Mouse (Mus musculus): ENCODE results near the gene Birc5. TPM values are rescaled to one million over a fixed set of nuclear protein-coding genes. Genes with fewer than 3 reads are reported as not detected.

The Birc5 gene
- total RNA-seq, 4 experiments from 2014 or later = 0.25 to 0.87 (median 0.67) TPM

DNA sequence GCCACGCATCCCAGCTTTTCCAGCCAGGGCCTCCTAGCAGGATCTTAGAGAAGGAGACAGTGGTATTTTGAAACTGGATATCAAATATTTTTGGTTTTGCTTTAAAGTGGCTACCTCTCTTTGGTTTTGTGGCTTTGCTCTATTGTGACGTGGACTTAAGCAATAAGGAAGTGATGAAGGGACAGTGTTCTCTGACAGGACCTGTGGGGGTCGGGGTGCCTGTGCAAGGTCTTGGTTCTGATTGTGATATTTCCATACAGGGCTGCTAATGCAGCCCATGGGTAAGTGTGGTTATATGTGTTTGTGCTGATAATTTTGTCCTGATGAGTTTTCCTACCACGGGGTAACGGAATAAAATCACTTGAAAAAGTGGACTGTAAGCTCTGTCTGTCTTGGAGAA lies 6.3 kb downstream of the Birc5 start:
- DNase-seq (ENCODE audit: low spot score) = no peak

DNA sequence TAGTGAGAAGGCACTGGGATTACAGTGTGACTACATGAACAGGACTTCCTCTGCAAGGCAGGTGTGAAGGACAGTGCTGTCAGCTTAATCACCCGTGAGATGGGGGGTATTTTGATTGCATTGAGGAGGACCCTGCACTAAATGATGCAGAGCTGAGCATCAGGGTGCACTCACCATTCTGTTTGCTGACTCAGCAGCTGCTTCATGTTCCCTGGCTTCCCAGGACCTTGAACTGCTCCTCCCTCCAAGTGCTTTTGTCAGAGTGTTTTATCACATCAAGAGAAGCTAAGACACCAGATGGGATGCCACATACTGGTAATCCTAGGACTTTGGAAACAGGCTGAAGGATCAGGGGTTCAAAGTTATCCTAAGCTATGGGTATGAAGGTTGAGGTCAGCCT lies 6.9 kb downstream of the Birc5 start:
- DNase-seq (ENCODE audit: low spot score) = no peak

DNA sequence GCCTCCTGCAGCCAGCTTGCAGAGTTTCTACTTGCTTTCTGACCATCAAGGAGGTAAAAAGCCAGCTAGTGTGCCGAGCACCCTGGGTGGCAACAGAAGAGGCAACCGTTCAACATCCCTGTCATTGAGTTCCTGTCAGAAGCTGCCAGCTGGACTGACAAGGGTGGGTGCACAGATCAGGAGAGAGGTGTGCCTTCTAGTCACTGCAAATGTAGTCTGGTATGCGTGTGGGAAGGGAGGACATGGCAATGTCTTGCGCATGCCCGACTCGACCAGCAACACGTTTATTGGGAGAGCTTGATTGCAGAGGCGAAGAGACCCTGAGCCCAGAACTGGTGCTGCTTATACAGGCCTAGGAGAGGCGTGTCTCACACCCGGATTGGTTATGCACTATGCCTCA lies 8.4 kb downstream of the Birc5 start:
- no peak for DNase-seq (ENCODE audit: low spot score)

DNA sequence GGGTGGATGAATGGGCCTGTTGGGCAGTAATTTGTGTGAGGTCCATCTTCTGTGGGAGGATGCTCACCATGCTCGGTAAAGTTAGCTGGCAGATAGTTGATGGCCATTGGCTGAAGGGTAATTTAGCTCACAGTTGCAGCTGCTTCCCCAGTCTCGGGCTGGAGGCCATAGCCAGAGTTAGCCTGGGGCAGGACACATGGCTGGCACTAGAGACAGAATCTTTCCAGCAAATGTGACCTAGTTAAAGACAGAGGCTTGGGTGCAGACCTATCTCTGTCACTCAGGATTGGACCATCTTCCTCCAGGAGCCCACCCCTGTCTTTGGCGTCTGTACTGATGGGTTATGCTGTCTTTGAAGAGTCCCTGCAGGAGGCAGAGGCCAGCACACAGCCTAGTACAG lies 9.3 kb downstream of the Birc5 start:
- DNase-seq (ENCODE audit: low spot score) = no peak

DNA sequence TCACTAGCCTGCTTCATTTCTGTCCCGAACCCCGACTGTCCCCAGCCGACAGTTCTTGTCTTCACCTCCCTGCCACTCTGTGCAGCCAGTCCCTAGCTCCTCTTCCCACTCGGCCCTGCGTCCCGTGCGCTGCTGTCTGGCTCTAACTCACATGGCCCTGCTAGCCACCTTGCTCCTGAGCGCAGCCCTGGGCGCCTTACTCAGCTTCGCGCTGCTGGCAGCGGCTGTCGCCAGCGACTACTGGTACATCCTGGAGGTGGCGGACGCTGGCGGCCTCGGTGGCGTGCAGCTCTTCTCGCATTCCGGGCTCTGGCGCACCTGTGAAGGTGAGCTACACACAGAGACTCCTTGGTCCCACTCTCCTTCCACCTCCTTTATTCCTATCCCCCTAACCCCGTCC lies 11.6 kb downstream of the Birc5 start, which contains the start of gene Tmem235:
Gene Tmem235, plus strand, starts transcription at position 152 of the 400 bp plus-strand sequence.
- no peak for DNase-seq (ENCODE audit: low spot score)

DNA sequence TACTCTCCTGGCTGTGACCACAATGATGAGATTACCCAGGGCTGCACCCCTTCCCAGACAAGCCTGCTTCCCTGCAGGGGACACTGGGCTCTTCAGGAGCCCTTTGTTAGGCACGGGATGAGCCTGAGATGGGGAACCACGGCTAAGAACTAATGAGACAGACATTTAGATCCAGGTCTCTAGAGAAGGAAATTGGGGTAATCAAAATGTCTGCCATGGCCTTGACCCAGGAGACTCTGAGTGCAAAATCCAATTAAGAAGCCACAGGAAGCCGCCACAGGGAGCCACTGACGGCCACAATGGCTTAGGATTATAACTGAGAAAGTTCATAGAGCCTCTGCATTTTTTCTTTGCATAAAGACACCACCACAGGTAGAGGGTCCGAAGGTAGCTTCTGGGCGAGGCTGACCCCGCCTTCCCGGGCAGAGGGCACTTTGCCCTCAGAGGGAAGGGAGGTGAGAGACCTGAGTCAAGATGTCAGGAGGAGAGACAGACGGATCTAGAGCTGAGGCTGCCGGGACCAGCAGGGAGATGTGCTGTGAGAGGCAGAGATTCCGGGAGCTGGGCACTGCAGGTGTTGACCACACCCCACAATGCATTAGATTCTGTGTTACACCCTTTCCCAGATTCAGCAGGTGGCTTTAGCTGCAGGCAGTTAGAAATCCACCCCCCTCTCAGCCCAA lies 14.3 kb downstream of the Birc5 start:
- no peak for DNase-seq (ENCODE audit: low spot score)

DNA sequence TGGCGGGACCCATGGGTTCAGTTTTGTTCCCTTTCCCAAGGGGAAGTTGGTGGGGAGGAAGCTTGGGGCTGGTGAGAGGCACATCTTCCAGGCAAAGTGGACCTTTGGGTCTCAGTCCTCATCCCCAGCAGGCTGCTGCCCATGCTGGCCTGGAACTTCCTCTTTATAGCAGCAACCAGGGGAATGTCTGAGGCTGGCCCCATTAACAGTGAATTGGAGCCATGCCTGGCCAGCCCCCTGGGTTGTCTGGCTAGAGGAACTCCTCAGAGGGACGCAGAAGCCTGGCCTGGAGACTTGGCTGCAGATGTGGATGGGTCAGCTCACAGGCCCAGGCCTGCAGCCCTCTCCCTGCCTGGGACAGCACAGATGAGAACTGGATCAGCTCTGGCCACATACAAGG lies 15.8 kb downstream of the Birc5 start:
- no peak for DNase-seq (ENCODE audit: low spot score)

DNA sequence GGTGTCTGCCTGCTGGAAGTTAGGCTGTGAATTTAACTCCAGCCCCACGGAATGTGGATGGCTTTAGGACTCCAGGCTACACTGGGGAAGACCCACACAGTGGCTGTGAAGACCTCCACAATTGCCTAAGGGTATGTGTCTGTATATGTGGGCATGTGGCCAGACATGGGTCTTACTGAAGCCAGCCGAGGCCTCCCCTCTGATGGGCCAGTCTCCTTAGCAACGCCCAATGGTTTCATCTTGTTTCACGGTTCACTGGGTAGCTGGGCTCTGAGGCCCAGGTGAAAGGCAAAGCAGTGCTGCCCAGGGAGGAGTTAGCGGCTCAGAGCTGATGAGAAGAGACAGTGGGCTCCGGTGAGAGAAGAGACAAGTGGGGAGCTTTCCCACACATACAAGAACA lies 16.9 kb downstream of the Birc5 start:
- no peak for DNase-seq (ENCODE audit: low spot score)

DNA sequence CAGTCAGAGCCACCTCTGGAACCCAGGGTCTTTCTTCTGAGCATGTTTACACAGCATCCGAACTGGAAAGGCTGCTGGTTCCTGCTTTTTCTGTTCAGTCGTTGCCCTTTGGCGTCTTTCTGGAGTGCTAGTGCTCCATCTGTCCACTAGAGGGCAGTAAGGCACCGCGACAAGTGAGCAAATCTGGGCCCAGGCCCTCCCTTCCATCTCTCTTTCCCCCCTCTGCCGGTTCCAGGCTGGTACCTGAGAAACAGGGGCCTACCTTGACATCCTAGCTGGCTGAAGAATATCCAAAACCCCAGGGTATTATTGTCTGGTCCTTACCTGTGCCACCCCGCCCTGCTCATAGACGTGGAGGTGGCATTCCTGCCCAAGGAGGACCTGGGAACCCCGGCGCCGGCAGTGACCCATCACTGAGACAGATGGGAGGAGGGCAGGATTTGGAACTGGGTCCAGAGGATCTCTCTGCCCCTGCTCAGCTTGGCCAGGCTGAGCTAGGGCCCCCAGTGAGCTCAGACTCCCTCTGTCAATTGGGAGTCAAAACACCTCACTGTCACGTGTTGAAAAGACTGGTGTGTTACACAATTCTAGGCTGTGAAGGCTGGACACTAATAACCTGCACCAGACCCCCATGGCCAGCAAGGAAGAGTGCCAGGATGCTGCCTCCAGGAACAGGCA lies 21.8 kb downstream of the Birc5 start:
- peak; percentile 72 for DNase-seq (ENCODE audit: low spot score)

DNA sequence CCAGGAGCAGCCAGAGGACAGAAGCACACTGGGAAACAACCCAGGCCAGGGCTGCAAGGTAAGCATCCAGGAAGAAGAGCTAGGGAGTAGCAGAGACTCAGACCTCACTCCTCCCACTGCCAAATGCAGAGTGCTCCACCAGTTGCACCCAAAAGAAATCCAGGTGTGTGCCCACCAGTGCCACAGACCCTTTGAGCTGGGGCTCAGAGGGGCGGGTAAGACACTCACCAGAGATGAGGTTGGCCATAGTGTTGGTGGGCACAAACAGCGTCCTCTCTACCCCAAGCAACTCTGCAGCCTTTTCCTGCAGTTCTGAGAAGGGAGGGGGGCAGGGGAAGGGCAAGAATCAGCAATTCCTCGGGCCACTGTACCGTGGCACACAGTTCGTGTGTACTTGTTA lies 22.3 kb downstream of the Birc5 start:
- no peak for DNase-seq (ENCODE audit: low spot score)

DNA sequence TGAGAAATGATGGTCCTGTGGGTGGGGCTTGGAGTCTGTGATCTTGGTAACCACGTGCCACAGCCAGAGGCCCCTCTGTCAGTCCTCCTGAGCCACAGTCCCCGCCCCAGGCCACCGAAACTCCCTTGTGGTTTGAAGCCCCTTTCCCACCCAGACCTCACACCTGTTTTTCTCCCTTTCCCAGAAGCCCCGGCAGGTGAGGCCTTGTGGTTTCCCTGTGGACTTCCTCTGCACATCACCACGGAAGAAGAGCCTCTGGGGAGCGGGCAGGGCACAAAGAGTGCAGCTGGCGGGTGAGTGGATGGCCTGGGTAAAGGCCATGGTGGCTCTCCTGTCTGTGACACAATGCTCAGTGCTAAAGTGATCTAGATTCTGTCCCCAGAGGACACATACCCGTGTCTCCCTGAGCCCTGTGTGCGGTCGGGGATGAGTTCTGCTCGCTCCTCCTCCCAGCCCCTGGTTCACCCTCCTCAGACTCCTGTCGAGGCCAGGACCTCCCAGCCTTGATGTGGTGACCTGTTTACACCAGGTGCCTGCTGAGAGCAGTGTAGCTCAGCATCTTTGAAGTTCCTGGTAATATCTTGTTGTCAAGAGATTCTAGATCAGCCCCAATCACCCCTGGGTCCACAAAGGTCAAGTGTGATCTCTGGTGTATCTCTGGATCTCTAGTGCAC lies 23.0 kb downstream of the Birc5 start:
- DNase-seq (ENCODE audit: low spot score) = no peak

DNA sequence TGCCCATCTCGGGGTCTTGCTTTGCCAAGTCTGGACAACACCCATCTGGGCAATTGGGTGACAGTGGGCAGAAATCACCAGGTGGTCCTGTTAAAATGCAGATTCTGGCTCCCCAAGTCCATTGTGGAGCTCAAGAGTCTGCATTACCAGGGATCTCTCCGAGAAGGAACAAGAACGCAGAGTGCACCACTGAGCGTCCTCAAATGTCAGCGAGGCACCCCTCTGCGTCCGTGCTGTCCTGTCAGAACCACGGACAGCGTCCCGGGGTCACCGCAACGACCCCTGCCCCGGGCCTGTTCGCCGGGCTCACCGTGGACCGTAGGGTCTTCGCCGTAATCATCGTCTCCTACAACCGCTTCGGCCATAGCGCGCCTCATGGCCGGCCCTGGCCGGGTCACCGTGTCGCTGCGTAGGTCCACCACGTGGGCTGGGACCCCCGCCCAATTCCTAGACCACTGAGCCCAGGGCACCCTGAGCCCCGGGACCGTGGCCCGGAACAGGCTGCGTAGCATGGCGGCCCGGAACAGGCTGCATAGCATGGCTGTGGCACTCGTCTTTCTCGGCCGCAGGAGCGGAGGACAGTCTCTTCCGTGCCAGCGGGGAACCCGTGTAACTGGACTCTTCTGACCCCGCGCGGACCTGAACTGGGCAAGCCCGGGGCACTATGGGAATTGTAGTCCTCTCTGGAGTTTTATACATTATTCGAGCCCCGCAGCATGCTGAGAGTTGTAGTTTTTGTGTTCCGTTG lies 24.0 kb downstream of the Birc5 start, which contains the start of gene Tha1:
Gene Tha1, minus strand, starts transcription at position 621 of the 748 bp plus-strand sequence.
- peak; percentile 76 for DNase-seq (ENCODE audit: low spot score)

DNA sequence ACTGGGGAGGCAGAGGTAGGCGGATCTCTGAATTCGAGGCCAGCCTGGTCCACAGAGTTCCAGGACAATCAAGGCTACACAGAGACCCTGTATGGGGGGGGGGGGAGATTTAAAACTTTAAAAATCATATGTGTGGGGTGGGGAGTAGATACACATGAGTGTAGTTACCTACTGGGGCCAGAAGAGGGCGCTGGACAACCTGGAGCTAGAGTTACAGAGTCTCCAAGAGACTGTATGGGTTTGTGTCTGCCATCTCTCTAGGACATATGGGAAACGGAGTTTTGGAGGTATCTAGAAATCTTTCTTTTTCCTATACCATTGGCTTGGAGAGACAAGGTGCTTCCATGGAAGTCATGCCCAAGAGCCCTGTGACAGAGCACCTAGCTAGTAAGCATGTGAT lies 25.4 kb downstream of the Birc5 start:
- DNase-seq (ENCODE audit: low spot score) = no peak

DNA sequence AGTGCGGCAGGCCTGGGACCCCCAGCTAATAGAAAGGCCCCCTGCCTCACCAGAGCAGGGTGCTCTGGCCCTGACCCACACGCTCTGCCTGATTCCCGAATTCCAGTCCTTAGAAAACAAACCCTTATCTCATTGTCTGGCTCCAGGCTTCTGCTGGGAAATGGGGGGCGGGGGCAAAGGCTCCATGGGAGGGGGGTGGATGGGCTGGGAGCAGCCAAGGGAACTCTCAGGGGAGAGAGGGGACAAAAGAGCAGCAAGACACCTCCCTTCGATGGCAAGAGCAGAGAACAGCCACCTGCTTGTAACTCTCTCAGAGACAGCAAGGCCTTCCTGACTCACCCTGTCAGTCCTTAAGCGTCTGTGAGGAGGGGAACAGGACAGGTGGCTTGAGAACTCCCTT lies 26.6 kb downstream of the Birc5 start:
- DNase-seq (ENCODE audit: low spot score) = no peak

DNA sequence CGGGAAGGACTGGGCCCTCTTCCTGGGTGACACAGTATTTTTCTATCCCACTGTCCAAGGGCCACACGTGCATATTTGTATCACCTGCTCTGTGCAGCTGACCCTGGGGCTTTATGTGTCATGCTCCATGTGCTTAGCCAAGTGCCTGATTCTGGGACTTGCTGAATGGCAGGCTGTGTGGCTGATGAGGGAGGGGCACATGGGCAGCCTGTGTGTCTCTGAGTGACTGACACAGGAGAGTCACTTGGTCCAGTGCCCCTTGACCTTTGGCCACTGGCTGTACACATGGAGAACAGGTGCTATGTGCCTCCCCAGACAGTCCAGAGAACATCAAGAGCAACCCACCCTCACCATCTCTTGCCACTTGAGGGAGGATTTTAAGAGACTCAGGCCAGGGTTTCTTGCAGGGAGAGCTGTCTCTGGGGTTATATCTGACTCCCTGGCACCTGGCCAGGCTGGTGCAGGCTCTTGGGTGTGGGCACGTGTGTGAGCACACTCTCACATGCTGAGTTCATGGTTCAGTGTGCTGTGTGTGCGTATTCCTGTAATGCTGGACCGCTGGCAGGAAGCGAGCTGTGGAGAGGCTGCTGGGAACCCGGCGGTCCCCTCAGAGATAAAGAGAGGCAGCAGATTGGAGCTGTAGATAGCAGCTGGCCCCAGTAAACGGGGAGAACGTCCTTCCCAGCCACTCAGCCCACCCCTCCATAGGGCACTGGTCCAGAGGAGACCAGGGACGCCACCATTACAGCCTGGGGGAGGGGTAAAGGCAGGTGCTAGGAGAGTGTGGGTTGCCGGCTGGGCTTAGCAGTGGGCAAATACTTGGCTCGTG lies 29.1 kb downstream of the Birc5 start:
- no peak for DNase-seq (ENCODE audit: low spot score)

DNA sequence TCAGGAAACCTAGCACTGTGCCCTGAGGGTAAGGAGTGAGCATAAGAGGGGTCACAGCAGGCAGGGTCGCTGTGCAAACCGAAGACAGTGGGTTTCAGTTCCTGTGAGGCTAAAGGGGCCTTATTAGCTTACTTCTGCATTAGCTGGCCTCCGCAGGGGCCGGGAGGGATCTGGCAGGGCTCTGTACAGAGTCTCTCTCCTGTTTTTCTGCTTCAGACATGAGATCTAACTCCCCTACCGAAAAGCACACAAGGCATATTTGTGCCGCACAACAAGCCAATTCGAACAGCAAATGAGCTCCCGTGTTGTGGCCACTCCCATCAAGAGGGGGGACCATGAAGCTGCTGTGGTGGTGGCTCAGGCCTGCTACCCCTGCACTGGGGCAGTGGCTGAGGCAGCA lies 29.8 kb downstream of the Birc5 start:
- DNase-seq (ENCODE audit: low spot score) = no peak

DNA sequence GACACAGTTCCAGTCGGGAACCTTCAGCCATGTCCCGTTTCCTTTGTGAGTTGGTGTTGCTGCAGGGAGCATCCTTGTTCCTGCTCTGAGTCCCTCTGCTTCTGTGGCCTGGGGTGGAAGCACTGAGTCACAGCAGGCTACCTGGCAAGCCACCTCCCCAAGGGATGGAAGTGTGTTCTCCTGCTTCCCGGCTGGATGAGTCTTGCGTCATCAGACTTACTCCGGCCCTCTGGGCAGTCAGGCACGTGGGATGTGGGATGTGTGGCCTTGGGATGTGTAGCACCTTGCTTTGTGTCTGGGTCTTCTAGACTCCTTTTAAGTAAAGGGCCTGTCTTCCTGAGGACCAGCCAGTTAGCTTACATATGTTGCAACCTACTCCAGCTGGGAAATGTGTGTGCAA lies 30.6 kb downstream of the Birc5 start:
- no peak for DNase-seq (ENCODE audit: low spot score)

DNA sequence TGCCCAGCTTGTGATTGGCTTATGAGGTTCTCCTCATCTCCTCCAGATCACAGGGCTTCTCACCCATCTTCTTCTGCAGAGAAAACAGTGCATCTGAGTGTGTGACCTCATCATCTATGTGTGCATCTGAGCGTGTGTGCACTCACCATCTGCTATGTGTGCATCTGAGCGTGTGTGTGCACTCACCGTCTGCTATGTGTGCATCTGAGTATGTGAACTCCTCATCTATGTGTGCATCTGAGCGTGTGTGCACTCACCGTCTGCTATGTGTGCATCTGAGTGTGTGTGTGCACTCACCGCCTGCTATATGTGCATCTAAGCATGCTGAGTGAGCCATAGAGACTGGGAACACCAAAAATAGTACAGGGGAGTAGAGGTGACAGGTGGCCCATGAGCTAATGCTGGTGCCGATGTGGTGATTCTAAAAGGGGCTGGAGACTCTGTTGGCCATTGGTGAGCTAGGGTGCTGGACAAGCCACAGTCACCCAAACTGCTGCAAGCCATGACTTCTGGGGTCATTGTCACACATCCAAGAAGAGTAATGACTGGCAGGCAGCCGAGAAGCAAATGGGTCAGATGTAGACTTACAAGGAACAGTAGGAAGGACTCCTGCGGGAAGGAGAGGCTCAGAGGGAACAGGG lies 31.4 kb downstream of the Birc5 start:
- DNase-seq (ENCODE audit: low spot score) = no peak

DNA sequence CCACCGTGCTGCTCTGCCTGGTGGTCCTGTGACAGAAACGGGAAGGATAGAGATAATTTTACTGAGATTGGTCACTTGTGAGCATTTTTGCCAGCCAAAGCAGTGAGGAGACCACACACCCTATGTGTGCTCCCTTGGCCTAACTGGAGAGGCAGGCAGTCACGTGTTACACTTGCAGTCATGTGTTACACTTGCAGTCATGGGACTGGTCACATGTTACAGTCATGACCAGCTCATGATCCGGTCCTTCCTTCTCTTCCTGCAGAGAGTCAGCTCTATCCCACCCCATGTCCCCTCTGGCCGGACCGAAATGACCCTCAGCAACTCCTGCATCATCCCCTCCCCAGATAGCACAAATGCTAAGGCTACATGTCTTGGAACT lies 31.9 kb downstream of the Birc5 start:
- no peak for DNase-seq (ENCODE audit: low spot score)

DNA sequence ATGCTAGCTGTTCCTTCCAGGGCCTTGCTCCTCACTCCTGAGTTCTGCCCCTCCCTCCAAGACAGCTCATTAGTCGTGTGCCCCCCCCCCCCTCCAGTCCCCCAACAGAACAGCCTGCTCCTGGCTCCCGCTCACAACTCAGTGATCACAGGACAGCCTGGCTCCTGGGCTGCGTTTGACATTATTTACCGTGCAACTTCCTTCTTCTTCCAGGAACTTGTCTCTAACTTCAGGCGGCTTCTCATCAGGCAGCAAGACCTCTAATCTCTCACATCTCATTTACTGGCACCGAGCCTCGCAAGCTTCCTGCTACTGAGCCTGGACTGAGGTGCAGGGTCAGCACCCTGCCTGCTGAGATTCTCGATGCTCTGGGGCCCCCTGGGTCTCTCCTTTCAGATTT lies 32.7 kb downstream of the Birc5 start:
- no peak for DNase-seq (ENCODE audit: low spot score)

DNA sequence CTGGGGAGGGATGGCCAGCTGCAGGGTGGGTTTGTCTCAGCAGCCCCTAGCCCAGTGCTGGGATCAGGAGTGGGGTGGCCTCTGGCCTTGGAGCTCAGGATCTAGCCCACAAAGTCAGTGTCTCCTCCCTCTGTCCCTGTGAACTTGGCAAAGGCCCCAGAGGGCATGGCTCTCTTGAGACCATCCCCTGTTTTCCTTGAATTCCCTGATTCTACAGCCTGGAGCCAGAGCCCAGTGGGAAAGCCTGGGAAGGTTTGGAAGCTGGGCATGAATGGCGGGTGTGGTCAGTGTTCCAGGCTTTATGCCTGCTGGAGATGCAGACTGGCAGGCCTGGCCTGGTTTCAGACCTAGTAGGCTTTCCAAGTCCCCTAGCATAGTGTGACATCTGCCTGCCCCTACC lies 33.2 kb downstream of the Birc5 start:
- no peak for DNase-seq (ENCODE audit: low spot score)

Data from heart, adult 8-10 months (tissue).